In genomic region chr10:127266112-127267091, GRCm38 (mm10) we compare ENCODE assay signal across 8 mouse cellular contexts. TPM values are rescaled to one million over a fixed set of nuclear protein-coding genes. Genes with fewer than 3 reads are reported as not detected.
DNase-seq lines count a peak whose midpoint lies in the region; ATAC-seq lines count a peak whose summit lies in the region.

Gene Dctn2 (plus strand): TSS chr10:127266368.

- H3K4me2 ChIP-seq in forebrain, embryonic 11.5 days (ENCODE audit: low read depth, low read length, severe bottlenecking): peak within 1 kb of the TSS; percentile 97
- H3K4me2 ChIP-seq in heart, embryonic 16.5 days (ENCODE audit: low read depth, low read length): peak within 1 kb of the TSS; percentile 86
- peak within 1 kb of the TSS; percentile 94 for H3K4me2 ChIP-seq in liver, embryonic 15.5 days
- H3K4me2 ChIP-seq in neural tube, embryonic 12.5 days (replicated peaks): peak within 1 kb of the TSS; percentile 97

- peak within 1 kb of the TSS; percentile 97 for H3K4me3 ChIP-seq in forebrain, embryonic 11.5 days (ENCODE audit: low read depth, low read length)
- H3K4me3 ChIP-seq in heart, embryonic 16.5 days (ENCODE audit: low read length): peak within 1 kb of the TSS; percentile 69
- peak within 1 kb of the TSS; percentile 98 for H3K4me3 ChIP-seq in liver, embryonic 15.5 days (replicated peaks)
- peak within 1 kb of the TSS; percentile 97 for H3K4me3 ChIP-seq in neural tube, embryonic 12.5 days

- no peaks in the 10 kb centered on the region; the same call in 1 of the 2 replicates for H3K36me3 ChIP-seq in forebrain, embryonic 11.5 days (ENCODE audit: control insufficient read depth, insufficient read depth, low read length)
- peaks cover 12% of the 10 kb centered on the region for H3K36me3 ChIP-seq in heart, embryonic 16.5 days (ENCODE audit: control insufficient read depth, insufficient read depth)
- peaks cover 35% of the 10 kb centered on the region for H3K36me3 ChIP-seq in liver, embryonic 15.5 days (replicated peaks)
- H3K36me3 ChIP-seq in neural tube, embryonic 12.5 days: peaks cover 29% of the 10 kb centered on the region

- H3K27ac ChIP-seq in forebrain, embryonic 11.5 days (ENCODE audit: low read depth, low read length): peak within 1 kb of the TSS; percentile 63; the same call in 1 of the 2 replicates
- peak within 1 kb of the TSS; percentile 72 for H3K27ac ChIP-seq in heart, embryonic 16.5 days (ENCODE audit: low read length)
- peak within 1 kb of the TSS; percentile 96 for H3K27ac ChIP-seq in liver, embryonic 15.5 days (replicated peaks)
- H3K27ac ChIP-seq in neural tube, embryonic 12.5 days: peak within 1 kb of the TSS; percentile 80

- no peaks in the 10 kb centered on the region for H3K9me3 ChIP-seq in forebrain, embryonic 11.5 days (ENCODE audit: control insufficient read depth, low read length)
- H3K9me3 ChIP-seq in heart, embryonic 16.5 days (replicated peaks; ENCODE audit: control insufficient read depth, low read length): no peaks in the 10 kb centered on the region
- H3K9me3 ChIP-seq in liver, embryonic 15.5 days (replicated peaks): no peaks in the 10 kb centered on the region
- no peaks in the 10 kb centered on the region for H3K9me3 ChIP-seq in neural tube, embryonic 12.5 days

- WGBS in forebrain, embryonic 11.5 days: under 1% methylated on average over 70 of the region's 70 CpGs
- WGBS in heart, embryonic 16.5 days: under 1% methylated on average over 69 of the region's 70 CpGs
- under 1% methylated on average over 70 of the region's 70 CpGs for WGBS in liver, embryonic 15.5 days (ENCODE audit: insufficient replicate concordance)
- WGBS in neural tube, embryonic 12.5 days: under 1% methylated on average over 70 of the region's 70 CpGs

- H3K27me3 ChIP-seq in forebrain, embryonic 11.5 days (ENCODE audit: control insufficient read depth, insufficient read depth, low read length): peaks cover 10% of the 10 kb centered on the region; the same call in 1 of the 2 replicates
- H3K27me3 ChIP-seq in heart, embryonic 16.5 days (ENCODE audit: control insufficient read depth, insufficient read depth, low read length): peaks cover 24% of the 10 kb centered on the region
- peaks cover 36% of the 10 kb centered on the region for H3K27me3 ChIP-seq in liver, embryonic 15.5 days
- 0 out of 2 replicates have a peak, but pooled peaks cover 4% of the 10 kb centered on the region for H3K27me3 ChIP-seq in neural tube, embryonic 12.5 days (replicated peaks)

- ATAC-seq in CD4-positive, CD25-positive, alpha-beta regulatory T cell, adult 4 months: peak; percentile 98
- ATAC-seq in forebrain, embryonic 11.5 days (replicated peaks; ENCODE audit: low FRiP score): peak; percentile 97
- ATAC-seq in heart, embryonic 16.5 days (replicated peaks; ENCODE audit: extremely low read depth, insufficient read depth, low FRiP score): peak; percentile 99
- peak; percentile 98 for ATAC-seq in liver, embryonic 15.5 days (ENCODE audit: insufficient read depth)
- peak; percentile 96 for ATAC-seq in neural tube, embryonic 12.5 days (ENCODE audit: low FRiP score, low read depth)

- H3K9ac ChIP-seq in forebrain, embryonic 11.5 days (ENCODE audit: low read length): peak within 1 kb of the TSS; percentile 96
- H3K9ac ChIP-seq in heart, embryonic 16.5 days (ENCODE audit: low read length): peak within 1 kb of the TSS; percentile 94
- peak within 1 kb of the TSS; percentile 100 for H3K9ac ChIP-seq in liver, embryonic 15.5 days
- H3K9ac ChIP-seq in neural tube, embryonic 12.5 days: peak within 1 kb of the TSS; percentile 100

- peak; percentile 89 for DNase-seq in c-Kit-positive CD71-negative TER-119-negative erythroid progenitor cells, embryonic 14.5 days (ENCODE audit: low read depth)
- DNase-seq in forebrain, embryonic 11.5 days (ENCODE audit: low spot score): peak; percentile 97
- DNase-seq in kidney, postnatal 36 days: peak; percentile 96 to 98
- DNase-seq in telencephalon, adult 2 months (ENCODE audit: low read depth, low spot score): peak; percentile 97

- peaks cover 14% of the 10 kb centered on the region for H3K4me1 ChIP-seq in forebrain, embryonic 11.5 days (replicated peaks; ENCODE audit: control insufficient read depth, insufficient read depth, low read length)
- peaks cover 25% of the 10 kb centered on the region for H3K4me1 ChIP-seq in heart, embryonic 16.5 days (ENCODE audit: control insufficient read depth, insufficient read depth, low read length)
- H3K4me1 ChIP-seq in liver, embryonic 15.5 days (replicated peaks): peaks cover 53% of the 10 kb centered on the region
- peaks cover 39% of the 10 kb centered on the region for H3K4me1 ChIP-seq in neural tube, embryonic 12.5 days

RNA-seq across cellular contexts. Expression of gene Dctn2, which starts in this region (rescaled TPM):
- polyA plus RNA-seq in CD4-positive, CD25-positive, alpha-beta regulatory T cell, adult 4 months (2017; shearing (Covaris generic)): 10 to 100 TPM; 43.8 to 48.0 TPM
- 202 and 207 TPM in 2 replicates for polyA plus RNA-seq in forebrain, embryonic 11.5 days (2014; fragmentation: Nextera tagmentation; extraction: Ambion mirVana)
- 148 and 152 TPM in 2 replicates for polyA plus RNA-seq in heart, embryonic 16.5 days (2015; fragmentation: Nextera tagmentation; extraction: Ambion mirVana)
- 69.5 and 75.7 TPM in 2 replicates for polyA plus RNA-seq in liver, embryonic 15.5 days (2015; fragmentation: Nextera tagmentation; extraction: Ambion mirVana)
- polyA plus RNA-seq in neural tube, embryonic 12.5 days (2016; fragmentation: Nextera tagmentation; extraction: Ambion mirVana): 273 and 277 TPM in 2 replicates

Comparison
In these comparisons a context has a peak if more than half of its experiments do, and no peak if none do; other contexts are left out.
1. Peak in every context shown above with its lines: DNase-seq, ATAC-seq, H3K4me3 ChIP-seq and H3K27ac ChIP-seq.